Mouse (Mus musculus) C2C12 (cell line): ENCODE results near the gene Slc36a2. TPM values are rescaled to one million over a fixed set of nuclear protein-coding genes. Genes with fewer than 3 reads are reported as not detected.

ENCODE experiments used
- H3K27me3 ChIP-seq: one replicate; pipeline ENCODE4 v1.6.1; 2011; ENCODE audit not compliant: control insufficient read depth, insufficient read depth, insufficient read length
- H3K36me3 ChIP-seq: one replicate; pipeline ENCODE4 v1.6.1; 2011; ENCODE audit not compliant: control insufficient read depth, insufficient read depth
- H3K4me3 ChIP-seq: one replicate; pipeline ENCODE4 v1.5.1; 2011; ENCODE audit warnings: mild to moderate bottlenecking, control low read depth; ENCODE audit not compliant: poor library complexity, insufficient read depth, severe bottlenecking
- H3K79me2 ChIP-seq: one replicate; pipeline ENCODE4 v1.6.1; 2011; ENCODE audit not compliant: control insufficient read depth, insufficient read depth
- H3K79me3 ChIP-seq: one replicate; pipeline ENCODE4 v1.6.1; 2011; ENCODE audit warnings: low read depth, control low read depth
- H3ac ChIP-seq: one replicate; pipeline ENCODE3; 2011; ENCODE audit warnings: low read depth; ENCODE audit not compliant: control insufficient read depth, insufficient read length
- CEBPB ChIP-seq: IDR thresholded peaks from one replicate; pipeline ENCODE4 v1.6.1; 2011; ENCODE audit warnings: low read depth, mild to moderate bottlenecking, control low read depth, moderate library complexity
- CTCF ChIP-seq: IDR thresholded peaks from one replicate; pipeline ENCODE4 v1.5.1; 2011; ENCODE audit not compliant: control insufficient read depth, insufficient read depth, insufficient read length
- FOSL1 ChIP-seq: IDR thresholded peaks from one replicate; pipeline ENCODE4 v1.8.0; 2011; ENCODE audit warnings: mild to moderate bottlenecking, low read length; ENCODE audit not compliant: poor library complexity, insufficient read depth, severe bottlenecking
- MAX ChIP-seq: IDR thresholded peaks from one replicate; pipeline ENCODE4 v1.6.1; 2011; ENCODE audit warnings: mild to moderate bottlenecking, control low read depth
- MYOD1 ChIP-seq: IDR thresholded peaks from one replicate; pipeline ENCODE4 v1.6.1; 2011; ENCODE audit warnings: low read depth; ENCODE audit not compliant: control insufficient read depth, insufficient read length
- MYOG ChIP-seq: IDR thresholded peaks from one replicate; pipeline ENCODE4 v1.6.1; 2011; ENCODE audit not compliant: control insufficient read depth, insufficient read length; ENCODE audit errors: extremely low read depth
- USF1 ChIP-seq: IDR thresholded peaks from one replicate; pipeline ENCODE4 v1.6.1; 2011; ENCODE audit warnings: low read depth, mild to moderate bottlenecking, control low read depth, moderate library complexity
- polyA plus RNA-seq: library from polyadenylated mRNA; unstranded; fragments of >200 nt; fragmentation: generic; extraction: Trizol; gene quantifications from one replicate; pipeline ENCODE4 v1.2.1, GENCODE M21; 2012; ENCODE audit warnings: missing spikeins

Gene Slc36a2
- polyA plus RNA-seq, 1 experiment = not detected

DNA sequence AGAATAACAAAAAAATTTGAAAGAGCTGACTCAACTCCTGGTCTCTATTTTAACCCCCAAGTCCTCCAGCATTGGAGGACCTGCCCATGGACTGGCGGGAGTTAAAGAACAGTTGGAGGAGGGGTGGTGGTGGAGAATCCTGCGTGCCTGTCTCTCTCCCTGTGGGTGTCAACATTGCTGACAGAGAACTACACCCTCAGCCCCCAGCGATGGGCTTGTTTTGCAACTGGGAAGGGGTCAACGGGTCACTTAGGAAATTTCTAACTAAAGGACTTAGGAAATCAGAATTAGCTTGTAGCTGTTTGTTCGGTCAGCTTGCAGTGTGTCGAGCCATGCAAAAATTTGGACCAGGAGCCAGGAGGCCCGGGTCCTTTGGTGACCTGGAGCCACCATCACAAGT lies 1.8 kb downstream of the Slc36a2 start:
- H3K36me3 ChIP-seq = no peaks in the 10 kb centered on the region
- H3ac ChIP-seq = no peak overlapping the region
- TF ChIP-seq USF1 (no peak), MYOD1 (no peak), FOSL1 (no peak), MYOG (no peak), CEBPB (no peak), MAX (no peak), CTCF (no peak)
- H3K4me3 ChIP-seq = no peak overlapping the region
- H3K79me2 ChIP-seq = no peaks in the 10 kb centered on the region
- H3K27me3 ChIP-seq = peaks cover 41% of the 10 kb centered on the region
- H3K79me3 ChIP-seq = no peaks in the 10 kb centered on the region

GRCm38 (mm10) chr11:55179856-55180255 lies 5.0 kb downstream of the Slc36a2 start:
- Histone ChIP-seq H3K4me3 (no peak overlapping the region), H3K36me3 (no peaks in the 10 kb centered on the region), H3K79me3 (no peaks in the 10 kb centered on the region), H3ac (no peak overlapping the region), H3K79me2 (no peaks in the 10 kb centered on the region), H3K27me3 (peaks cover 51% of the 10 kb centered on the region)
- TF ChIP-seq USF1 = no peak
- TF ChIP-seq MYOG = no peak
- TF ChIP-seq CEBPB = no peak
- no peak for TF ChIP-seq CTCF
- TF ChIP-seq FOSL1 = no peak
- TF ChIP-seq MAX = no peak
- TF ChIP-seq MYOD1 = no peak

GRCm38 (mm10) chr11:55178830-55179229 lies 6.0 kb downstream of the Slc36a2 start:
- H3K4me3 ChIP-seq = no peak overlapping the region
- TF ChIP-seq USF1 (no peak), MYOD1 (no peak), CEBPB (peak; percentile 37)
- H3K27me3 ChIP-seq = peaks cover 49% of the 10 kb centered on the region
- no peaks in the 10 kb centered on the region for H3K79me3 ChIP-seq
- H3ac ChIP-seq = no peak overlapping the region
- no peaks in the 10 kb centered on the region for H3K79me2 ChIP-seq
- no peaks in the 10 kb centered on the region for H3K36me3 ChIP-seq

- Histone ChIP-seq H3K4me3 (no peak overlapping the region), H3K36me3 (no peaks in the 10 kb centered on the region)
- TF ChIP-seq FOSL1 (no peak), MAX (no peak), CTCF (no peak), USF1 (no peak), MYOD1 (no peak), MYOG (no peak), CEBPB (no peak)
Measured at GRCm38 (mm10) chr11:55170501-55170900, 14.4 kb downstream of the Slc36a2 start.

DNA sequence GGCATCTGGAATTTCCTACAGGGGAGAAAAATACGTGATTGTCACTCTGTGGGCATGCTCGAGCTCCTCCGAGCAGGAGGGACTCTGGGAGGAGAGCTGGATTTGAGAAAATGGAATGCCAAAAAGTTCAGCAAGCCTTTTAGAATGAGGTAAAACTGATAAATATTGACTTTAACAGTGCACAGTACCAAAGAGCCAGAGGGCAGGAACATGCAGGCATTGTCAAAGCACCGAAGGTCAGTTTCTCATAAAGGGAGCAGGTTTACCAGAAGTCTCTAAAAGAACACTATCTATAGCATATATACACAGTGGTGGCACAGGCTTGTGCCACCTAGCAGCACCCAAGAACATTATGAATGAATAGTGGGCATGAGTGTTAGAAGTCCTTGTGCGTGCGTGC lies 16.0 kb downstream of the Slc36a2 start:
- Histone ChIP-seq H3K4me3 (no peak overlapping the region), H3K36me3 (no peaks in the 10 kb centered on the region), H3K27me3 (peaks cover 16% of the 10 kb centered on the region), H3ac (no peak overlapping the region), H3K79me2 (no peaks in the 10 kb centered on the region), H3K79me3 (no peaks in the 10 kb centered on the region)
- no peak for TF ChIP-seq CTCF
- no peak for TF ChIP-seq CEBPB
- TF ChIP-seq FOSL1 = no peak
- no peak for TF ChIP-seq MYOG
- TF ChIP-seq MAX = no peak
- no peak for TF ChIP-seq USF1

More at GRCm38 (mm10) chr11:55170501-55170900, 14.4 kb downstream of the Slc36a2 start:
- Histone ChIP-seq H3K27me3 (peaks cover 28% of the 10 kb centered on the region), H3ac (no peak overlapping the region), H3K79me3 (no peaks in the 10 kb centered on the region), H3K79me2 (no peaks in the 10 kb centered on the region)

- no peak overlapping the region for H3ac ChIP-seq
- no peaks in the 10 kb centered on the region for H3K79me3 ChIP-seq
- no peaks in the 10 kb centered on the region for H3K79me2 ChIP-seq
- no peak overlapping the region for H3K4me3 ChIP-seq
- H3K36me3 ChIP-seq = no peaks in the 10 kb centered on the region
- no peak for TF ChIP-seq USF1
- TF ChIP-seq MYOG = no peak
- TF ChIP-seq CTCF = no peak
- TF ChIP-seq MAX = no peak
- TF ChIP-seq FOSL1 = no peak
- TF ChIP-seq CEBPB = no peak
- no peak for TF ChIP-seq MYOD1
- H3K27me3 ChIP-seq = peaks cover 16% of the 10 kb centered on the region
Measured at GRCm38 (mm10) chr11:55168504-55168903, 16.4 kb downstream of the Slc36a2 start.
